Mouse (Mus musculus) megakaryocyte, embryonic 14.5 days (primary cell): ENCODE measurements at regions not wholly inside any gene's neighbourhood (a gene's known extent, or its start where the extent isn't known, plus 50 kb on each side); places are given as distances from the start of the nearest gene placed in this dataset.

Experiments
- FLI1 ChIP-seq: IDR thresholded peaks from 2 replicates; pipeline ENCODE4 v1.6.1; 2012; ENCODE audit warnings: low read length, inconsistent platforms, mixed read lengths
- GATA1 ChIP-seq: IDR thresholded peaks from 3 replicates; pipeline ENCODE4 v1.6.1; 2012; ENCODE audit warnings: mixed read lengths, low read length, inconsistent platforms, borderline replicate concordance

- TF ChIP-seq GATA1 (no peak), FLI1 (no peak)
These were observed 116.2 kb upstream of the Tmem108 start for GRCm38 (mm10) chr9:103877851-103878250.
